Mouse (Mus musculus) cerebellum, adult (tissue): Measurements from ENCODE around the gene Klc4.

ENCODE experiments used
- ATAC-seq: cut with Nextera tagmentation; 2 replicates; pipeline ENCODE4 v1.9.2; 2017; ENCODE audit warnings: mild to moderate bottlenecking, moderate library complexity, mixed read lengths; ENCODE audit not compliant: insufficient number of reproducible peaks, low FRiP score, low TSS enrichment

Klc4 gene

GRCm38 (mm10) chr17:46594606-46595005, 51.2 kb downstream of the Klc4 start:
- ATAC-seq, result no peak

- ATAC-seq, result no peak
These were observed 52.7 kb downstream of the Klc4 start for GRCm38 (mm10) chr17:46593124-46593523.

- ATAC-seq, result no peak
These were observed 54.4 kb downstream of the Klc4 start for GRCm38 (mm10) chr17:46591406-46591805.

GRCm38 (mm10) chr17:46590439-46590838, 55.4 kb downstream of the Klc4 start:
- ATAC-seq, result no peak

- no peak for ATAC-seq
These were observed 56.0 kb downstream of the Klc4 start for GRCm38 (mm10) chr17:46589635-46590314.

GRCm38 (mm10) chr17:46588913-46589312, 56.9 kb downstream of the Klc4 start:
- no peak for ATAC-seq

- no peak for ATAC-seq
These were observed 57.6 kb downstream of the Klc4 start for GRCm38 (mm10) chr17:46588173-46588572.

GRCm38 (mm10) chr17:46586327-46586726, 59.5 kb downstream of the Klc4 start:
- no peak for ATAC-seq
